Mouse (Mus musculus): ENCODE data around the gene Gm14180.

DNA sequence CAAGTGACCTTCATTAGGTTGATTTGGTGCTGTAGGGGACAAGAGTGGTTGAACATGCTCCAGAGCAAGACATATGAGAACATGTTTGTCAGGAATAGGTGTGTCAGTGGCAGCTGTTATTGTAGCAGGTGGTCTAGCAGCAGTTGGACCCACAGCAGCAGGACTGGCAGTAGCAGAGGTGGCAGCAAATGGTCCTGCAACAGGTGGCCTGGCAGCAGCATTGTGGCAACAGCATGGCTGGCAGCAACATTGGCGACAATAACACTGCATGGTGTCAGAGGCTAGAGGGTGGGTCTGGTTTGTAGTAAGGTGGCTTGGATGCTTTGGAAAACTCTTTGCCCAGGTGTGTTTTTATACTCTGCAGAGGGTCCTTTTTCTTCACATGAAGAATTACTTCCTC is 15.3 kb downstream of the Gm14180 start:
- TF ChIP-seq POLR2A (IDR thresholded peaks at IDR 0.05; ENCODE audit: insufficient read length, low read depth): no peak
- TF ChIP-seq USF1 (IDR thresholded peaks at IDR 0.05; ENCODE audit: low read depth): no peak

Measured in myocyte (in vitro differentiated cells).